Mouse (Mus musculus): ENCODE measurements at regions not wholly inside any gene's neighbourhood (a gene's known extent, or its start where the extent isn't known, plus 50 kb on each side); places are given as distances from the start of the nearest gene placed in this dataset.
A peak's percentile ranks its signal among the peaks of the same experiment; 100 is the strongest.

GRCm38 (mm10) chr10:67654518-67654917 is 105.8 kb upstream of the Ado start:
- TF ChIP-seq POLR2A (IDR thresholded peaks at IDR 0.05; ENCODE audit: low read depth, low read length) (no peak), CTCF (IDR thresholded peaks at IDR 0.05; ENCODE audit: extremely low read depth, insufficient read length, insufficient replicate concordance, low read depth, low read length) (no peak)
- Histone ChIP-seq H3K4me1 (ENCODE audit: control insufficient read depth, insufficient read depth, insufficient read length, low read length) (no peaks in the 10 kb centered on the region), H3K36me3 (ENCODE audit: control insufficient read depth, insufficient read depth, low read length) (no peaks in the 10 kb centered on the region), H3K4me3 (ENCODE audit: low read depth, low read length) (no peak overlapping the region), H3K27me3 (ENCODE audit: control insufficient read depth, insufficient read depth, low read length) (no peaks in the 10 kb centered on the region), H3K27ac (ENCODE audit: insufficient read depth, low read depth, low read length) (no peak overlapping the region)
- 76% methylated on average over 10 of the region's 10 CpGs for WGBS

GRCm38 (mm10) chr10:67652300-67652699 is 103.5 kb upstream of the Ado start:
- H3K36me3 ChIP-seq (ENCODE audit: control insufficient read depth, insufficient read depth, low read length) = no peaks in the 10 kb centered on the region
- no peaks in the 10 kb centered on the region for H3K27me3 ChIP-seq (ENCODE audit: control insufficient read depth, insufficient read depth, low read length)
- no peak overlapping the region for H3K27ac ChIP-seq (ENCODE audit: insufficient read depth, low read depth, low read length)
- no peak overlapping the region for H3K4me3 ChIP-seq (ENCODE audit: low read depth, low read length)
- TF ChIP-seq POLR2A (IDR thresholded peaks at IDR 0.05; ENCODE audit: low read depth, low read length) = no peak
- H3K4me1 ChIP-seq (ENCODE audit: control insufficient read depth, insufficient read depth, insufficient read length, low read length) = no peaks in the 10 kb centered on the region
- 42% methylated on average over 3 of the region's 3 CpGs for WGBS

GRCm38 (mm10) chr10:67651386-67651785 is 102.6 kb upstream of the Ado start:
- Histone ChIP-seq H3K4me3 (ENCODE audit: low read depth, low read length) (no peak overlapping the region), H3K36me3 (ENCODE audit: control insufficient read depth, insufficient read depth, low read length) (no peaks in the 10 kb centered on the region), H3K27me3 (ENCODE audit: control insufficient read depth, insufficient read depth, low read length) (no peaks in the 10 kb centered on the region), H3K4me1 (ENCODE audit: control insufficient read depth, insufficient read depth, insufficient read length, low read length) (no peaks in the 10 kb centered on the region), H3K27ac (ENCODE audit: insufficient read depth, low read depth, low read length) (no peak overlapping the region)
- 77% methylated on average over 2 of the region's 2 CpGs for WGBS
- TF ChIP-seq POLR2A (IDR thresholded peaks at IDR 0.05; ENCODE audit: low read depth, low read length) = no peak
- no peak for TF ChIP-seq CTCF (IDR thresholded peaks at IDR 0.05; ENCODE audit: extremely low read depth, insufficient read length, insufficient replicate concordance, low read depth, low read length)

GRCm38 (mm10) chr10:67647777-67648727 is 99.3 kb upstream of the Ado start:
- Histone ChIP-seq H3K36me3 (ENCODE audit: control insufficient read depth, insufficient read depth, low read length) (no peaks in the 10 kb centered on the region), H3K27me3 (ENCODE audit: control insufficient read depth, insufficient read depth, low read length) (no peaks in the 10 kb centered on the region), H3K4me3 (ENCODE audit: low read depth, low read length) (peak overlapping the region; percentile 38), H3K27ac (ENCODE audit: insufficient read depth, low read depth, low read length) (0 out of 2 replicates have a peak overlapping the region, but pooled peaks have one; percentile 0), H3K4me1 (ENCODE audit: control insufficient read depth, insufficient read depth, insufficient read length, low read length) (no peaks in the 10 kb centered on the region)
- TF ChIP-seq POLR2A (IDR thresholded peaks at IDR 0.05; ENCODE audit: low read depth, low read length) (no peak), CTCF (IDR thresholded peaks at IDR 0.05; ENCODE audit: extremely low read depth, insufficient read length, insufficient replicate concordance, low read depth, low read length) (no peak)
- 28% methylated on average over 20 of the region's 20 CpGs for whole genome bisulfite sequencing

- WGBS = 17% methylated on average over 14 of the region's 14 CpGs
- Histone ChIP-seq H3K4me1 (ENCODE audit: control insufficient read depth, insufficient read depth, insufficient read length, low read length) (no peaks in the 10 kb centered on the region), H3K4me3 (ENCODE audit: low read depth, low read length) (peak overlapping the region; percentile 44; the same call in 1 of the 2 replicates), H3K36me3 (ENCODE audit: control insufficient read depth, insufficient read depth, low read length) (no peaks in the 10 kb centered on the region), H3K27ac (ENCODE audit: insufficient read depth, low read depth, low read length) (peak overlapping the region; percentile 48; the same call in 1 of the 2 replicates), H3K27me3 (ENCODE audit: control insufficient read depth, insufficient read depth, low read length) (no peaks in the 10 kb centered on the region)
- TF ChIP-seq POLR2A (IDR thresholded peaks at IDR 0.05; ENCODE audit: low read depth, low read length) (no peak), CTCF (IDR thresholded peaks at IDR 0.05; ENCODE audit: extremely low read depth, insufficient read length, insufficient replicate concordance, low read depth, low read length) (no peak)
Observed at GRCm38 (mm10) chr10:67646659-67647559, 98.2 kb upstream of the Ado start.

- Histone ChIP-seq H3K4me1 (ENCODE audit: control insufficient read depth, insufficient read depth, insufficient read length, low read length) (no peaks in the 10 kb centered on the region), H3K4me3 (ENCODE audit: low read depth, low read length) (no peak overlapping the region), H3K27me3 (ENCODE audit: control insufficient read depth, insufficient read depth, low read length) (no peaks in the 10 kb centered on the region), H3K27ac (ENCODE audit: insufficient read depth, low read depth, low read length) (no peak overlapping the region), H3K36me3 (ENCODE audit: control insufficient read depth, insufficient read depth, low read length) (no peaks in the 10 kb centered on the region)
- WGBS = 58% methylated on average over 3 of the region's 3 CpGs
- TF ChIP-seq POLR2A (IDR thresholded peaks at IDR 0.05; ENCODE audit: low read depth, low read length) = no peak
- no peak for TF ChIP-seq CTCF (IDR thresholded peaks at IDR 0.05; ENCODE audit: extremely low read depth, insufficient read length, insufficient replicate concordance, low read depth, low read length)
Observed at GRCm38 (mm10) chr10:67645821-67646220, 97.1 kb upstream of the Ado start.

- Histone ChIP-seq H3K4me1 (ENCODE audit: control insufficient read depth, insufficient read depth, insufficient read length, low read length) (no peaks in the 10 kb centered on the region), H3K36me3 (ENCODE audit: control insufficient read depth, insufficient read depth, low read length) (no peaks in the 10 kb centered on the region), H3K4me3 (ENCODE audit: low read depth, low read length) (no peak overlapping the region), H3K27me3 (ENCODE audit: control insufficient read depth, insufficient read depth, low read length) (no peaks in the 10 kb centered on the region), H3K27ac (ENCODE audit: insufficient read depth, low read depth, low read length) (peak overlapping the region; percentile 75)
- no peak for TF ChIP-seq POLR2A (IDR thresholded peaks at IDR 0.05; ENCODE audit: low read depth, low read length)
- TF ChIP-seq CTCF (IDR thresholded peaks at IDR 0.05; ENCODE audit: extremely low read depth, insufficient read length, insufficient replicate concordance, low read depth, low read length) = no peak
- WGBS = 27% methylated on average over 1 of the region's 1 CpGs
Observed at GRCm38 (mm10) chr10:67644280-67644679, 95.5 kb upstream of the Ado start.

All from small intestine, adult 2 months (tissue).